Mouse (Mus musculus) spleen, adult 18-20 months (tissue): Measurements from ENCODE around the gene Tent5c.
A peak's percentile ranks its signal among the peaks of the same experiment; 100 is the strongest.
"Not testable (repeated sequence)": the region's sequence is repeated elsewhere in the genome, so short reads cannot be mapped to it uniquely, and the experiment has no call there.

Source experiments
- DNase-seq, 2 experiments: peaks; one replicate each; pipeline ENCODE4 v3.0.0; 2022; ENCODE audit warnings: mixed read lengths in 2 of 2

Gene Tent5c

GRCm38 (mm10) chr3:100438461-100439002, 50.6 kb downstream of the Tent5c start:
- DNase-seq = no peak

- DNase-seq = peak in 1 of 2 experiments; percentile 7
Measured at GRCm38 (mm10) chr3:100436756-100437155, 52.4 kb downstream of the Tent5c start.

GRCm38 (mm10) chr3:100431705-100432104, 57.4 kb downstream of the Tent5c start:
- DNase-seq = no peak

- no peak for DNase-seq
Measured at GRCm38 (mm10) chr3:100430731-100431130, 58.4 kb downstream of the Tent5c start.

DNA sequence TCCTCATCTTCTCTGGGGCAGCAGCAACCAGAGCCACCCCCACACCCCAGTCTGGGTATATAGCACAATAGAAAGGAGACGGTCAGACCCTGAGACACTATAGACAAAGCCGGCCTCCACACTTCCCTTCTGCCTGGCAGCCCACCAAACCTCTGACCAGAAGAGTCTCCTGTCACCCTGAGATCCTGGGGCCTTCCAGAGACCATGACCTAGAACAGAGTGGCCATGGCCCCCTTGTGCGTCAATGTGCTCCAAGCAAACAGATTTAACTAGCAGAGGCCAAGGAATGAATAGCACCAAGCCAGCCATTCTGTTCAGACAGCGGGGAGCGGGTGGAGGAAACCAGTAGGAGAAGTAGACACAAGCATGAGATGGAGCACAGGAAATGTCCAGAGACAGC, 59.0 kb downstream of the Tent5c start:
- DNase-seq = no peak

GRCm38 (mm10) chr3:100429667-100430066, 59.5 kb downstream of the Tent5c start:
- no peak for DNase-seq

- no peak for DNase-seq
Measured at GRCm38 (mm10) chr3:100427548-100427947, 61.6 kb downstream of the Tent5c start.

- DNase-seq = peak in 1 of 2 experiments; percentile 47
Measured at GRCm38 (mm10) chr3:100422392-100423167, 66.5 kb downstream of the Tent5c start.

GRCm38 (mm10) chr3:100421354-100421753, 67.8 kb downstream of the Tent5c start:
- DNase-seq = no peak

GRCm38 (mm10) chr3:100420691-100421056, 68.5 kb downstream of the Tent5c start:
- DNase-seq = no peak

- DNase-seq = no peak
Measured at GRCm38 (mm10) chr3:100419962-100420690, 69.0 kb downstream of the Tent5c start.

DNA sequence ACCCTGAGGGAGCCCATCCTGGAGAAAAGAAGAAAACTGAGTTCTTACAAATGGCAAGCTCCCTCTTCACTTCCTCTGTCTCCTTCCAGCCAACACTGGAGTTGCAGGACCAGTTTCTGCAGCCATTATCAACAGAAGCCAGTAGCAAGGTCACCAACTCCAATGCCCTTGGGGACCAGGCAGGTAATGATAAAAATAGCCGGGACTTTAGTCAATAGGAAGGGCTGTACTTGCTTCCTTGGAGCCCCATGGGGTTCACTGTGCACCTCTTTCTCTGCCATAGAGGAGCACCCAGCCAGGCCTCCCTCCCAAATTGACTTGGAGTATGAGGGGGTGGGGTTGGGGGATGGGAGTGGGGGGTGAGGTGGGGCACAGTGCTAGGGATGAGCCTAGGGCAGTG, 70.7 kb downstream of the Tent5c start:
- no peak for DNase-seq

DNA sequence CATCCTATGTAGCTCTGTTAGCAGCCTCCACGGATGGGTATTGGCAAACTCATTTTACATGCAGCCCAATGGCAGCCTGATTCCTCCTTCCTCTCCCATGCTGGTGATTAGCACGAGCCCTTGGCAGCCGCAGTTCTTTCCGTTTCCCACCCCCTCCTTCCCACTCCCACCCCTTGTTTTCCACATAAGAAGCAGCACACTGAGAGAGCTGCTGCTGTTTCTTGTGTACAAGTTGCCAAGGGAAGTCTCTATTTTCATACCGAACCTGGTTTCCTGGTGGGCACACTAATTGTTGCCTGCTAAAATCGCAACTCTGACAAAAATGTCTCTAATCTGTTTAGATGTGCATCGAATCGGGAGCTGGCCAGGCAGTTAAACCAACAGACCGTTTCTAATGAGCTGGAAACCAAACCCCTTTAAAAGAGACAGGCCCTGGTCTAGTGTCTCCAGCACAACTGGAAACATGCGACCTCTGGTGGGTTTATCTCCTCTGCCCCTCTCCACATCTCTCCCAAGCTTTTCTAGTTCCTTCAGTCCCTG, 71.3 kb downstream of the Tent5c start:
- no peak for DNase-seq

DNA sequence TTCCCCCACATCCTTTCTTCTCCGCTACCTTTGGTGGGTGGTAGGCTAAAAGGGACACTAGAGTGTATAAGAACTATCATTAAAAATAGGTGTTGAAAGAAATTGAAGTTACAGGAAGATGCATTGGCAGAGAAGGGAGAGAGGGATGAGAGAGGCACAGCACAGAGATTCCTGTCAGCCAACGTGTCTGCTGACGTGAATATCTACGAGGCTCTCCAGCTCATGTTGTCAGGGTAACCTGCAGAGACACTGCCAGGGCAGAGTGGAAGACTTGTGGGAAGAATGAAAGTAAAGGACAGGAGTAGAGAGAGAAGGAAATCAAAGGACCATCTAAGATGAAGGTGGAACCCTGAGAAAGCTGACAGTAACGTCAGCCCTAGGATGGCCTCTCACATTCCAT, 73.5 kb downstream of the Tent5c start:
- no peak for DNase-seq

GRCm38 (mm10) chr3:100413586-100413985, 75.5 kb downstream of the Tent5c start:
- not testable (repeated sequence) for DNase-seq

DNA sequence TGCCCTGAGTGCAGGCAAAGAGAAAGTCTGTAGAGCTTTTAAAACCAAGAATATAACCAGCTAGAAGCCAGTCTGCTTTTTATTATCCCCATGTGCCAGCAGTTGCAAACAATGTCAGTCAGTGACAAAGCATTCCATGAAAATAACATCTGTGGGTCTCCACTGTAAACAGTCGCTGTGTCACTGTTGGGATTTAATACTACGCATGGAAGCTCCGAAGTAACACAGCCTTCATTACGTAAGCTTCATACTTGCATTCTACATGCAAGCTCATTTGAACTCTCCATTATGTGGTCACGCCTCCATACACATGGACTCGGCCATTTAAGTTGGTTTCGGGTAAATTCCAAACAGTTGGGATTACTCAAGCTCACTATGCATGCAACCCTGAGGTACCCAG, 77.2 kb downstream of the Tent5c start:
- no peak for DNase-seq

- DNase-seq = no peak
Measured at GRCm38 (mm10) chr3:100409280-100409679, 79.8 kb downstream of the Tent5c start.

GRCm38 (mm10) chr3:100408351-100409043, 80.6 kb downstream of the Tent5c start:
- DNase-seq = no peak

DNA sequence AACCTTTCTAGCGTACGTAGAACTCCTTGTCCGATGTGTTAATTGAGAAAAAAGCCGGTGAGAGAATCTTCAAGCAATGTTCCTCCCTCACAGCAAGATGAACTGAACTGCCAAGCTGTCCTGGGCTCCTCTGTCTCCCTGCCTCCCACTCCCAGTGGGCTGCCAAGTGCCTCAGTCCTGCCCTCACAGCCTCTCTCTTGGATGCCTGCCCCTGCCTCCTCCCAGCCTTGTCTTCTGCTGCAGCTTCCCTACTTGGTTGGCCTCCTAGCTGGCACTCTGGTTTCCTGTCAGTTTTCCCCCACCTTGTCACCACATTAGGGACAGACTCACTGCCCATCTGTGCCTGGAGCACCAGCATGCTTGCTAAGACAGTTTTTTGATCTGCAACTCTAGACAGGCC, 86.5 kb downstream of the Tent5c start:
- DNase-seq = no peak
